Mouse (Mus musculus) C2C12 (cell line): ENCODE data around the gene Hipk2. TPM values are rescaled to one million over a fixed set of nuclear protein-coding genes. Genes with fewer than 3 reads are reported as not detected.

Experiments used
- H3K27me3 ChIP-seq: one replicate; pipeline ENCODE4 v1.6.1; 2011; ENCODE audit not compliant: control insufficient read depth, insufficient read depth, insufficient read length
- H3K36me3 ChIP-seq: one replicate; pipeline ENCODE4 v1.6.1; 2011; ENCODE audit not compliant: control insufficient read depth, insufficient read depth
- H3K4me3 ChIP-seq: one replicate; pipeline ENCODE4 v1.5.1; 2011; ENCODE audit warnings: mild to moderate bottlenecking, control low read depth; ENCODE audit not compliant: poor library complexity, insufficient read depth, severe bottlenecking
- H3K79me2 ChIP-seq: one replicate; pipeline ENCODE4 v1.6.1; 2011; ENCODE audit not compliant: control insufficient read depth, insufficient read depth
- H3K79me3 ChIP-seq: one replicate; pipeline ENCODE4 v1.6.1; 2011; ENCODE audit warnings: low read depth, control low read depth
- H3ac ChIP-seq: one replicate; pipeline ENCODE3; 2011; ENCODE audit warnings: low read depth; ENCODE audit not compliant: control insufficient read depth, insufficient read length
- CEBPB ChIP-seq: IDR thresholded peaks from one replicate; pipeline ENCODE4 v1.6.1; 2011; ENCODE audit warnings: low read depth, mild to moderate bottlenecking, control low read depth, moderate library complexity
- CTCF ChIP-seq: IDR thresholded peaks from one replicate; pipeline ENCODE4 v1.5.1; 2011; ENCODE audit not compliant: control insufficient read depth, insufficient read depth, insufficient read length
- FOSL1 ChIP-seq: IDR thresholded peaks from one replicate; pipeline ENCODE4 v1.8.0; 2011; ENCODE audit warnings: mild to moderate bottlenecking, low read length; ENCODE audit not compliant: poor library complexity, insufficient read depth, severe bottlenecking
- MAX ChIP-seq: IDR thresholded peaks from one replicate; pipeline ENCODE4 v1.6.1; 2011; ENCODE audit warnings: mild to moderate bottlenecking, control low read depth
- MYOD1 ChIP-seq: IDR thresholded peaks from one replicate; pipeline ENCODE4 v1.6.1; 2011; ENCODE audit warnings: low read depth; ENCODE audit not compliant: control insufficient read depth, insufficient read length
- MYOG ChIP-seq: IDR thresholded peaks from one replicate; pipeline ENCODE4 v1.6.1; 2011; ENCODE audit not compliant: control insufficient read depth, insufficient read length; ENCODE audit errors: extremely low read depth
- USF1 ChIP-seq: IDR thresholded peaks from one replicate; pipeline ENCODE4 v1.6.1; 2011; ENCODE audit warnings: low read depth, mild to moderate bottlenecking, control low read depth, moderate library complexity
- polyA plus RNA-seq: library from polyadenylated mRNA; unstranded; fragments of >200 nt; fragmentation: generic; extraction: Trizol; gene quantifications from one replicate; pipeline ENCODE4 v1.2.1, GENCODE M21; 2012; ENCODE audit warnings: missing spikeins

Gene Hipk2
- polyA plus RNA-seq, 1 experiment, result 13.6 TPM

GRCm38 (mm10) chr6:38691052-38691451, 184.9 kb downstream of the Hipk2 start:
- no peaks in the 10 kb centered on the region for H3K27me3 ChIP-seq
- H3K79me2 ChIP-seq, result no peaks in the 10 kb centered on the region
- no peaks in the 10 kb centered on the region for H3K79me3 ChIP-seq
- H3K4me3 ChIP-seq, result no peak overlapping the region
- no peak overlapping the region for H3ac ChIP-seq
- TF ChIP-seq CEBPB, result no peak
- no peak for TF ChIP-seq FOSL1
- no peak for TF ChIP-seq CTCF
- no peak for TF ChIP-seq MYOG
- no peak for TF ChIP-seq USF1
- no peak for TF ChIP-seq MAX
- TF ChIP-seq MYOD1, result no peak
- peaks cover 5% of the 10 kb centered on the region for H3K36me3 ChIP-seq

- no peak overlapping the region for H3K4me3 ChIP-seq
- no peaks in the 10 kb centered on the region for H3K79me2 ChIP-seq
- H3K79me3 ChIP-seq, result no peaks in the 10 kb centered on the region
- no peak for TF ChIP-seq CEBPB
- no peak for TF ChIP-seq USF1
- TF ChIP-seq FOSL1, result no peak
- TF ChIP-seq MYOD1, result no peak
- TF ChIP-seq MAX, result no peak
- no peak for TF ChIP-seq CTCF
- TF ChIP-seq MYOG, result no peak
- H3K27me3 ChIP-seq, result no peaks in the 10 kb centered on the region
- H3ac ChIP-seq, result no peak overlapping the region
- peaks cover 5% of the 10 kb centered on the region for H3K36me3 ChIP-seq
These were observed 185.3 kb downstream of the Hipk2 start for GRCm38 (mm10) chr6:38690615-38691014.

DNA sequence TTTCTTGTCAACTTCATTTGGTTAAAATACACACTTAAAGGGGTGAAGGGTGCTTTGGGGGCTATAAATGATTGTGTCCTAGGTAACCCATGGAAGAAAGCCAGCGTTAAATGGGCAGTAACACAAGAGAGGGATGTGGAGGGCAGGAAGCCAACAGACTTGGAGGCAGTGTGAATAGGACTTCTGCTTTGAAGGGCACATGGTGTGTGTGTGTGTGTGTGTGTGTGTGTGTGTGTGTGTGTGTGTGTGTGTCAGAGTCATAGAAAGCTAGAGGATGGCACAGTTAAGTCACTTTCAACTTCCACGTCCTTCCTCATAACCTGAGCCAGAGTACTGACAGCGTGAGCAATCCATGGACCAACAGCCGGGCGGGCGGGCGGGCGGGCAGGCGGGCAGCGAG, 187.1 kb downstream of the Hipk2 start:
- Histone ChIP-seq H3K36me3 (no peaks in the 10 kb centered on the region), H3K79me2 (no peaks in the 10 kb centered on the region), H3K4me3 (no peak overlapping the region), H3K79me3 (no peaks in the 10 kb centered on the region), H3ac (no peak overlapping the region), H3K27me3 (no peaks in the 10 kb centered on the region)
- TF ChIP-seq MYOD1 (no peak), MAX (no peak), MYOG (no peak), FOSL1 (no peak), USF1 (no peak), CEBPB (no peak), CTCF (no peak)

- Histone ChIP-seq H3K27me3 (no peaks in the 10 kb centered on the region), H3ac (no peak overlapping the region)
- TF ChIP-seq CTCF, result peak; percentile 4
- no peak for TF ChIP-seq MYOD1
- TF ChIP-seq MAX, result no peak
- no peak for TF ChIP-seq CEBPB
- TF ChIP-seq MYOG, result no peak
These were observed 188.7 kb downstream of the Hipk2 start for GRCm38 (mm10) chr6:38687216-38687615.

DNA sequence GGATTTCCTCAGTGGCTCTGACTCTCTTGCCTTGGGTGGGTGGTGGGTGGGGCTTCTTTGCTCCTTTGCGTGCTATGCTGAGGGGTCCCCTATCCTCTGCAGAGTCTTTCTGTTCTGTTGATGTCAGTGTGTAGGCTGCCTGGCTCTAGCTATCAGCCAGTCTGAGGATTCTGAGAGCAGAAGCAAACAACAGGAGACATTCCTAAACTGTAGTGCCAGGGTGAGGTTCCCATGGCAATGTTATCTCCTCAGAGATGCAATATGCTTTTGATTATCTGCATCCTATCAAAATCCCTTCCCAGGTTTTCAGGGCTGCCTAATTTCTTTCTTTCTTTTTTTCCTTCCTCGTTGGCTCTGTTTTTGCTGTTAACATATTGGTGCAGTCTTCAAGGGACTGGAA, 193.4 kb downstream of the Hipk2 start:
- H3ac ChIP-seq, result no peak overlapping the region
- no peaks in the 10 kb centered on the region for H3K79me2 ChIP-seq
- TF ChIP-seq USF1, result no peak
- no peak for TF ChIP-seq CTCF
- no peak for TF ChIP-seq MYOG
- TF ChIP-seq MYOD1, result no peak
- no peak for TF ChIP-seq FOSL1
- TF ChIP-seq MAX, result no peak
- no peak for TF ChIP-seq CEBPB
- no peaks in the 10 kb centered on the region for H3K79me3 ChIP-seq
- no peak overlapping the region for H3K4me3 ChIP-seq
- H3K27me3 ChIP-seq, result no peaks in the 10 kb centered on the region
- H3K36me3 ChIP-seq, result no peaks in the 10 kb centered on the region

More at GRCm38 (mm10) chr6:38687216-38687615, 188.7 kb downstream of the Hipk2 start:
- Histone ChIP-seq H3K4me3 (no peak overlapping the region), H3K36me3 (no peaks in the 10 kb centered on the region), H3K79me3 (no peaks in the 10 kb centered on the region), H3K79me2 (no peaks in the 10 kb centered on the region)

- H3K36me3 ChIP-seq, result no peaks in the 10 kb centered on the region
- H3K4me3 ChIP-seq, result no peak overlapping the region
- H3K27me3 ChIP-seq, result no peaks in the 10 kb centered on the region
- no peak overlapping the region for H3ac ChIP-seq
- H3K79me2 ChIP-seq, result no peaks in the 10 kb centered on the region
- no peaks in the 10 kb centered on the region for H3K79me3 ChIP-seq
- TF ChIP-seq MYOD1, result no peak
- TF ChIP-seq MAX, result no peak
- no peak for TF ChIP-seq MYOG
- peak; percentile 70 for TF ChIP-seq USF1
- TF ChIP-seq FOSL1, result no peak
These were observed 198.3 kb downstream of the Hipk2 start for GRCm38 (mm10) chr6:38677629-38678028.

GRCm38 (mm10) chr6:38676723-38677122, 199.2 kb downstream of the Hipk2 start:
- TF ChIP-seq FOSL1 (no peak), CTCF (no peak), MAX (no peak), USF1 (no peak)
- Histone ChIP-seq H3ac (no peak overlapping the region), H3K79me3 (no peaks in the 10 kb centered on the region), H3K36me3 (no peaks in the 10 kb centered on the region), H3K4me3 (no peak overlapping the region), H3K79me2 (no peaks in the 10 kb centered on the region), H3K27me3 (no peaks in the 10 kb centered on the region)
